Mouse (Mus musculus) ES-E14 (cell line): ENCODE data around the gene Ttn. TPM values are rescaled to one million over a fixed set of nuclear protein-coding genes. Genes with fewer than 3 reads are reported as not detected.

Experiments used
- DNase-seq: peaks from one replicate; pipeline ENCODE4 v3.0.0-alpha.2; 2013; ENCODE audit warnings: low read depth, low spot score
- H3K27ac ChIP-seq: 2 replicates; pipeline ENCODE4 v1.5.1; 2012; ENCODE audit warnings: low read depth, mild to moderate bottlenecking, low read length, moderate library complexity, mixed read lengths; ENCODE audit not compliant: poor library complexity, insufficient read depth, severe bottlenecking
- H3K36me3 ChIP-seq: 2 replicates; pipeline ENCODE4 v1.6.1; 2012; ENCODE audit warnings: mild to moderate bottlenecking, low read length, moderate library complexity, mixed read lengths; ENCODE audit not compliant: control insufficient read depth, poor library complexity, insufficient read depth, severe bottlenecking
- H3K4me1 ChIP-seq, 2 experiments: fragments of 150-350 bp in 1 of 2; sonication (generic) in 1 of 2; 2 replicates each; pipeline ENCODE4 v1.6.1; 2012; ENCODE audit warnings: low read length in 2 of 2, mild to moderate bottlenecking in 1 of 2, mixed read lengths in 1 of 2; ENCODE audit not compliant: control insufficient read depth in 2 of 2, insufficient read depth in 2 of 2, poor library complexity in 1 of 2
- H3K4me3 ChIP-seq, 2 experiments: fragments of 150-350 bp in 1 of 2; sonication (generic) in 1 of 2; 2 replicates each; pipeline ENCODE4 v1.5.1; 2012; ENCODE audit warnings: low read length in 2 of 2, low read depth in 1 of 2, mild to moderate bottlenecking in 1 of 2, mixed read lengths in 1 of 2; ENCODE audit not compliant: insufficient read depth in 1 of 2, poor library complexity in 1 of 2, severe bottlenecking in 1 of 2
- H3K9ac ChIP-seq: 2 replicates; pipeline ENCODE4 v1.6.1; 2012; ENCODE audit warnings: low read depth, mild to moderate bottlenecking, low read length, mixed read lengths; ENCODE audit not compliant: poor library complexity, insufficient read depth, severe bottlenecking
- H3K9me3 ChIP-seq: fragments of 150-350 bp; sonication (generic); 2 replicates; pipeline ENCODE4 v1.6.1; 2012; ENCODE audit warnings: low read depth, mild to moderate bottlenecking, low read length; ENCODE audit not compliant: control insufficient read depth, insufficient read depth
- CHD2 ChIP-seq: IDR thresholded peaks from 2 replicates; pipeline ENCODE4 v1.6.1; 2014; ENCODE audit warnings: mild to moderate bottlenecking, low read depth, low read length, inconsistent platforms
- HCFC1 ChIP-seq: IDR thresholded peaks from 2 replicates; pipeline ENCODE4 v1.6.1; 2012; ENCODE audit warnings: low read length, inconsistent platforms, borderline replicate concordance; ENCODE audit not compliant: insufficient read depth
- MAFK ChIP-seq: IDR thresholded peaks from 2 replicates; pipeline ENCODE4 v1.6.1; 2014; ENCODE audit warnings: mild to moderate bottlenecking, low read depth, low read length, inconsistent platforms; ENCODE audit not compliant: insufficient read depth
- ZC3H11A ChIP-seq: IDR thresholded peaks from 2 replicates; pipeline ENCODE4 v1.6.1; 2012; ENCODE audit warnings: low read depth, mild to moderate bottlenecking, inconsistent platforms, low read length, borderline replicate concordance
- ZNF384 ChIP-seq: IDR thresholded peaks from 2 replicates; pipeline ENCODE4 v1.6.1; 2012; ENCODE audit warnings: low read depth, low read length, inconsistent platforms
- in situ Hi-C, 2 experiments: fragments of 600-800 bp; cut with MboI; formaldehyde crosslinking; loops; one replicate each; pipeline ENCODE4 v1.15.1; 2025; ENCODE audit warnings: low sequenced_read_pairs in 2 of 2, inconsistent platforms in 1 of 2; ENCODE audit not compliant: unreplicated experiment in 2 of 2
- total RNA-seq: library from RNA; depleted of rRNA; stranded (reverse); fragments of 300-350 nt; gene quantifications from 2 replicates; pipeline ENCODE4 v1.2.3, GENCODE M21; 2012

Ttn gene
- total RNA-seq, 1 experiment, result 19.9 TPM

- no peak overlapping the region for H3K27ac ChIP-seq
- H3K4me1 ChIP-seq, result no peaks in the 10 kb centered on the region
- in situ Hi-C loops, result loop anchor here in 1 of 2 experiments (25.0 kb wide), 1 partner anchor 740 kb away; no protein-coding TSS in a partner anchor
- H3K36me3 ChIP-seq, result no peaks in the 10 kb centered on the region
- no peak overlapping the region for H3K9ac ChIP-seq
- no peak for TF ChIP-seq ZC3H11A
- TF ChIP-seq CHD2, result no peak
- no peak for TF ChIP-seq MAFK
- no peak for TF ChIP-seq HCFC1
- no peak for TF ChIP-seq ZNF384
- no peaks in the 10 kb centered on the region for H3K9me3 ChIP-seq
- no peak for DNase-seq
- H3K4me3 ChIP-seq, result no peak overlapping the region
Observed at GRCm38 (mm10) chr2:76972051-76972450, 10.3 kb downstream of the Ttn start.

GRCm38 (mm10) chr2:76971069-76971468 is 11.3 kb downstream of the Ttn start:
- TF ChIP-seq ZNF384 (no peak), CHD2 (no peak)
- Histone ChIP-seq H3K9ac (no peak overlapping the region), H3K4me3 (no peak overlapping the region), H3K4me1 (no peaks in the 10 kb centered on the region), H3K9me3 (no peaks in the 10 kb centered on the region), H3K36me3 (no peaks in the 10 kb centered on the region), H3K27ac (no peak overlapping the region)
- DNase-seq, result no peak
- in situ Hi-C loops, result loop anchor here in 1 of 2 experiments (25.0 kb wide), 1 partner anchor 741 kb away; no protein-coding TSS in a partner anchor

GRCm38 (mm10) chr2:76970669-76971068 is 11.7 kb downstream of the Ttn start:
- Histone ChIP-seq H3K36me3 (no peaks in the 10 kb centered on the region), H3K9me3 (no peaks in the 10 kb centered on the region), H3K4me1 (no peaks in the 10 kb centered on the region), H3K27ac (no peak overlapping the region), H3K4me3 (no peak overlapping the region), H3K9ac (no peak overlapping the region)
- DNase-seq, result no peak
- in situ Hi-C loops, result loop anchor here in 1 of 2 experiments (25.0 kb wide), 1 partner anchor 742 kb away; no protein-coding TSS in a partner anchor
- TF ChIP-seq ZC3H11A (peak; percentile 64; the same call in 1 of the 2 replicates), ZNF384 (no peak), MAFK (no peak), CHD2 (no peak), HCFC1 (no peak)

- H3K9ac ChIP-seq, result no peak overlapping the region
- no peak for TF ChIP-seq HCFC1
- H3K9me3 ChIP-seq, result no peaks in the 10 kb centered on the region
- H3K27ac ChIP-seq, result no peak overlapping the region
- in situ Hi-C loops, result loop anchor here in 1 of 2 experiments (25.0 kb wide), 1 partner anchor 742 kb away; no protein-coding TSS in a partner anchor
- H3K4me1 ChIP-seq, result no peaks in the 10 kb centered on the region
- H3K4me3 ChIP-seq, result no peak overlapping the region
- no peak for DNase-seq
- no peaks in the 10 kb centered on the region for H3K36me3 ChIP-seq
Observed at GRCm38 (mm10) chr2:76970204-76970603, 12.1 kb downstream of the Ttn start.

- H3K36me3 ChIP-seq, result no peaks in the 10 kb centered on the region
- H3K27ac ChIP-seq, result no peak overlapping the region
- H3K9ac ChIP-seq, result no peak overlapping the region
- no peak for DNase-seq
- H3K4me1 ChIP-seq, result no peaks in the 10 kb centered on the region
- H3K9me3 ChIP-seq, result no peaks in the 10 kb centered on the region
- in situ Hi-C loops, result loop anchor here in 1 of 2 experiments (25.0 kb wide), 1 partner anchor 743 kb away; no protein-coding TSS in a partner anchor
- TF ChIP-seq HCFC1 (no peak), MAFK (no peak), ZC3H11A (no peak), ZNF384 (no peak), CHD2 (no peak)
- H3K4me3 ChIP-seq, result peak overlapping the region in 1 of 2 experiments; percentile 7; a peak in 1 of 4 replicates
Observed at GRCm38 (mm10) chr2:76969637-76970036, 12.7 kb downstream of the Ttn start.
